Mouse (Mus musculus): Measurements from ENCODE around the gene 2900026A02Rik.

DNA sequence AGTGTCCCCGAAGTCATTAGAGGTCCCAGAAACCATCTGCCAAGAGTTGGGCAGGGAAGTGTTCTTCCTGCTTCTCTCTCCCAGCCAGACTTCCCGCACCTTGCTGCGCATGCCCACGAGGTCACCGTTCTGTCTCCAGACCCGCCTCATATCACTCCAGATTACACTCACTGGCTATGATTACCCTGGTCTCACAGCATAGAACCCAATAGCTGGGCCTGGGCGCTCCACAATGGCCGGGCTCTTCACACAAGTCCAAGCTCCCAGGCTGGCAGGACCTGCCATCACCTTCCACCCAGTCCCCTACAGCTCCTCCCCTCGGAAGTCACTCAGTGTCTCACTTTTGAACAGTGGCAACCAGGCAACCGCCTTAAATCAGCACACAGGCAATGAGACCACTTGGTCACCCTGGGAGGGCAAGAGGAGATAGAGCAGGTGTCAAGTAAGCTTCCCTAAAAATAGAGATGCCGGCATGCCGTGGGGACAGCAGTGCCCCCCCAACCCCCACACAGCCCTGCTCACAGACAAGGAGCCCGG lies 84.0 kb downstream of the 2900026A02Rik start:
- TF ChIP-seq CTCF (IDR thresholded peaks at IDR 0.05; ENCODE audit: insufficient read depth, low read length) (no peak), POLR2A (IDR thresholded peaks at IDR 0.05; ENCODE audit: borderline replicate concordance, extremely low read depth, low read depth, low read length) (0 out of 2 replicates have a peak, but pooled peaks have one; percentile 15)
